Mouse (Mus musculus): ENCODE measurements at regions not wholly inside any gene's neighbourhood (a gene's known extent, or its start where the extent isn't known, plus 50 kb on each side); places are given as distances from the start of the nearest gene placed in this dataset.

- DNase-seq: no peak
Measured at GRCm38 (mm10) chr3:120897758-120898157, 273.7 kb downstream of the Rwdd3 start.

GRCm38 (mm10) chr3:120897221-120897620, 274.3 kb downstream of the Rwdd3 start:
- DNase-seq: no peak

- DNase-seq: no peak
Measured at GRCm38 (mm10) chr3:120886063-120886841, 285.2 kb downstream of the Rwdd3 start.

- no peak for DNase-seq
Measured at GRCm38 (mm10) chr3:120885401-120885800, 286.1 kb downstream of the Rwdd3 start.

GRCm38 (mm10) chr3:120884189-120884588, 287.3 kb downstream of the Rwdd3 start:
- no peak for DNase-seq

- DNase-seq: no peak
Measured at GRCm38 (mm10) chr3:120883650-120884049, 287.8 kb downstream of the Rwdd3 start.

- no peak for DNase-seq
Measured at GRCm38 (mm10) chr3:120879409-120879808, 292.1 kb downstream of the Rwdd3 start.

GRCm38 (mm10) chr3:120875740-120876139, 295.8 kb downstream of the Rwdd3 start:
- DNase-seq: no peak

- DNase-seq: no peak
Measured at GRCm38 (mm10) chr3:120865036-120865435, 306.5 kb downstream of the Rwdd3 start.

GRCm38 (mm10) chr3:120861641-120862040, 309.9 kb downstream of the Rwdd3 start:
- DNase-seq: no peak

GRCm38 (mm10) chr3:120858281-120858680, 313.2 kb downstream of the Rwdd3 start:
- DNase-seq: no peak

- DNase-seq: no peak
Measured at GRCm38 (mm10) chr3:120854322-120854721, 317.2 kb downstream of the Rwdd3 start.

GRCm38 (mm10) chr3:120843623-120844022, 327.9 kb downstream of the Rwdd3 start:
- DNase-seq: no peak

- DNase-seq: no peak
Measured at GRCm38 (mm10) chr3:120823536-120823935, 348.0 kb downstream of the Rwdd3 start.

GRCm38 (mm10) chr3:120811901-120812300, 359.6 kb downstream of the Rwdd3 start:
- DNase-seq: no peak

GRCm38 (mm10) chr3:120810527-120810926, 361.0 kb downstream of the Rwdd3 start:
- DNase-seq: no peak

GRCm38 (mm10) chr3:120810048-120810447, 361.4 kb downstream of the Rwdd3 start:
- no peak for DNase-seq

- no peak for DNase-seq
Measured at GRCm38 (mm10) chr3:120786659-120787058, 384.8 kb downstream of the Rwdd3 start.

GRCm38 (mm10) chr3:120781486-120781885, 390.0 kb downstream of the Rwdd3 start:
- DNase-seq: no peak

GRCm38 (mm10) chr3:120779091-120779490, 392.4 kb downstream of the Rwdd3 start:
- DNase-seq: no peak

GRCm38 (mm10) chr3:120774951-120775350, 396.5 kb downstream of the Rwdd3 start:
- DNase-seq: no peak

GRCm38 (mm10) chr3:120761681-120762080, 409.8 kb downstream of the Rwdd3 start:
- no peak for DNase-seq

- no peak for DNase-seq
Measured at GRCm38 (mm10) chr3:120761223-120761622, 410.3 kb downstream of the Rwdd3 start.

- no peak for DNase-seq
Measured at GRCm38 (mm10) chr3:120748513-120748912, 423.0 kb downstream of the Rwdd3 start.

- peak; percentile 5 for DNase-seq
Measured at GRCm38 (mm10) chr3:120747678-120748077, 423.8 kb downstream of the Rwdd3 start.

Data from liver (tissue).